Mouse (Mus musculus) megakaryocyte, embryonic 14.5 days (primary cell): ENCODE measurements around the gene Psmg4. TPM values are rescaled to one million over a fixed set of nuclear protein-coding genes. Genes with fewer than 3 reads are reported as not detected.

ENCODE experiments used
- H3K27me3 ChIP-seq: replicated peaks from 2 replicates; pipeline ENCODE3; 2012; ENCODE audit warnings: inconsistent platforms
- H3K36me3 ChIP-seq: replicated peaks from 2 replicates; pipeline ENCODE3; 2012; ENCODE audit warnings: low read length, inconsistent platforms, mixed read lengths
- H3K4me1 ChIP-seq: 2 replicates; pipeline ENCODE4 v1.6.1; 2012; ENCODE audit warnings: inconsistent platforms
- H3K4me3 ChIP-seq: replicated peaks from 2 replicates; pipeline ENCODE3; 2012; ENCODE audit warnings: moderate library complexity, mild to moderate bottlenecking, inconsistent platforms
- H3K9me3 ChIP-seq: 2 replicates; pipeline ENCODE4 v1.6.1; 2012; ENCODE audit warnings: inconsistent platforms
- FLI1 ChIP-seq: IDR thresholded peaks from 2 replicates; pipeline ENCODE4 v1.6.1; 2012; ENCODE audit warnings: low read length, inconsistent platforms, mixed read lengths
- GATA1 ChIP-seq: IDR thresholded peaks from 3 replicates; pipeline ENCODE4 v1.6.1; 2012; ENCODE audit warnings: mixed read lengths, low read length, inconsistent platforms, borderline replicate concordance
- polyA plus RNA-seq: library from polyadenylated mRNA; stranded (reverse); fragments of >175 nt; gene quantifications from 2 replicates; pipeline ENCODE4 v1.2.3, GENCODE M21; 2012; ENCODE audit warnings: low replicate concordance; ENCODE audit not compliant: insufficient read depth

The Psmg4 gene
- 32.8 and 36.0 TPM in 2 replicates for polyA plus RNA-seq

DNA sequence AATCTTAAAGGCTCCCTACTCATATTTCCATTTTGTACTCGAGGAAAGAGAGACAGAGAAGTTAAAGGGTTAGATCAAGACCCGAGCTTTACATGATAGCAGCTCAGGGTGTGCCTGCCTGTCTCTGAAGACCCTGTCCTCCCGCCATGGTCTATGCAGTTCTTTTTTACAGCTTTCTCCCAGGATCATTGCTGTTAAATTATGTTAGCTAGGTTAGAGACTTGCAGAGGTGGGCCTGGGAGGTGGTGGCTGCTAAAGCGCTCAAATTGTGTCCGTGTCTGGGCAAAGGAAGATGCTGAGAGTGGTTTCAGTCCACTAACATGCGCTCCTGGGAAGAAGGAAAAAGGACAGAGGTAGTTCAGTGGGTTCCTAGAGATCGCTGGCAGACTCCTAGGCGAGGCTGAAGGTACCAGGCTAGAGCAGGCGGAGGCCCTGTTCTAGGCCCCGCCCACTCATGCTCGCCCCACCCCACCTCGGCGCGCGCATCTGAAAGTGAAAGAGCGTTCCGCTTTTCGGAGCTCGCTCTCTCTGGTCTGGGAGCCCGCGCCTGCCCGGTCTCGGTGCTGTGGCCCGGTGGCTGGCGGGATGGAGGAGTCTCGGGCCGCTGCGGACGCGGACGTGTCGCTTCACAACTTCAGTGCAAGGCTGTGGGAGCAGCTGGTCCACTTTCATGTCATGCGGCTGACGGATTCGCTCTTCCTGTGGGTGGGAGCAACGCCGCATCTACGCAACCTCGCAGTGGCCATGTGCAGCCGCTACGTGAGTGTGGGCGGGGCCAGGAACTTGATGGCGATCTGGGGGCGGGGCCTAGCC lies at the start of gene Psmg4:
Psmg4 (plus strand) TSS at position 474 of the 813 bp plus-strand sequence.
- Histone ChIP-seq H3K27me3 (no peaks in the 10 kb centered on the region), H3K36me3 (peaks cover 13% of the 10 kb centered on the region), H3K4me3 (peak within 1 kb of the TSS; percentile 100), H3K9me3 (no peaks in the 10 kb centered on the region), H3K4me1 (peaks cover 34% of the 10 kb centered on the region)
- TF ChIP-seq FLI1 (no peak), GATA1 (no peak)

- Histone ChIP-seq H3K4me1 (peaks cover 44% of the 10 kb centered on the region), H3K36me3 (no peaks in the 10 kb centered on the region), H3K4me3 (no peak overlapping the region), H3K27me3 (peaks cover 2% of the 10 kb centered on the region), H3K9me3 (no peaks in the 10 kb centered on the region)
- TF ChIP-seq FLI1 (no peak), GATA1 (no peak)
These were observed 49.7 kb upstream of the Psmg4 start for GRCm38 (mm10) chr13:34113086-34113485.

- no peaks in the 10 kb centered on the region for H3K36me3 ChIP-seq
- H3K4me1 ChIP-seq = peaks cover 52% of the 10 kb centered on the region
- H3K27me3 ChIP-seq = peaks cover under 1% of the 10 kb centered on the region
- no peaks in the 10 kb centered on the region for H3K9me3 ChIP-seq
- no peak for TF ChIP-seq FLI1
- no peak for TF ChIP-seq GATA1
- no peak overlapping the region for H3K4me3 ChIP-seq
These were observed 48.1 kb upstream of the Psmg4 start for GRCm38 (mm10) chr13:34114654-34115053.

DNA sequence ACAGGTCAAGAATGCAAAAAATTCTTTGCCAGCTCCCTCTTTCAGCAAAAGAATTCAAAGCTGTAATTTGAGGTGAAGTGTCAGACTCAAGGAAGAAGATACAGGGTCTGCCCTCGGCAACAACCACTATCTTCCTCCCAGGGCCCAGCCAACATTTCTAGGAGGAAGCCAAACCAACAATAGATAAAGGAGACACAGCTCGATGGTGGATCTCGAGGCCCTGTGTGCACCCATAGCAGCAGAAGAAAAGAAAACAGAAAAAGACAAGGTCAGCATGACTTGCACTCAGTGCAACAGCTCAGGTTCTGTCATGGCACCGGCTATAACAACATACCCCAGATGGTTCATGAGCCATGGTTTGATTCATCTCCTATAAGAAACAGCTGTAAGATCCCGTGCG lies 46.3 kb upstream of the Psmg4 start:
- TF ChIP-seq FLI1 = no peak
- TF ChIP-seq GATA1 = no peak
- Histone ChIP-seq H3K9me3 (no peaks in the 10 kb centered on the region), H3K27me3 (peaks cover 4% of the 10 kb centered on the region), H3K36me3 (no peaks in the 10 kb centered on the region), H3K4me3 (peak overlapping the region; percentile 20), H3K4me1 (peaks cover 57% of the 10 kb centered on the region)

DNA sequence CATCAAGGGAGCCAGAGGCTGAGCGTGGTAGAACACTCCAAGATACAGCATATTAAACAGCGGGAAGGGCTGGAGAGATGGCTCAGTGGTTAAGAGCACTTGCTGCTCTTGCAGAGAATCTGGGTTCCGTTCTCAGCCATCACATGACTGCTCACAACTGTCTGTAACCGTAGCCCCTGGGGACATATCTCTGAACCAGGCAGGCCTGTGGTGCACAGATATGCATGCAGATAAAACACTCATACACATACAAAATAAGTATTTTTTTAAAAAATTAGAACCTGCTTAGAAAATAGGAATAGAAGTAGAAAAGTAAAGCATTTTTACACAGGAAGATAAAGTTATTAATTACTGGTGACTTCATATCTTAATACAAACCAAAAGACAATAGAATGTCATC lies 43.9 kb upstream of the Psmg4 start:
- TF ChIP-seq FLI1 = no peak
- no peak for TF ChIP-seq GATA1
- Histone ChIP-seq H3K9me3 (no peaks in the 10 kb centered on the region), H3K36me3 (no peaks in the 10 kb centered on the region), H3K4me3 (no peak overlapping the region), H3K4me1 (peaks cover 54% of the 10 kb centered on the region), H3K27me3 (peaks cover 10% of the 10 kb centered on the region)

DNA sequence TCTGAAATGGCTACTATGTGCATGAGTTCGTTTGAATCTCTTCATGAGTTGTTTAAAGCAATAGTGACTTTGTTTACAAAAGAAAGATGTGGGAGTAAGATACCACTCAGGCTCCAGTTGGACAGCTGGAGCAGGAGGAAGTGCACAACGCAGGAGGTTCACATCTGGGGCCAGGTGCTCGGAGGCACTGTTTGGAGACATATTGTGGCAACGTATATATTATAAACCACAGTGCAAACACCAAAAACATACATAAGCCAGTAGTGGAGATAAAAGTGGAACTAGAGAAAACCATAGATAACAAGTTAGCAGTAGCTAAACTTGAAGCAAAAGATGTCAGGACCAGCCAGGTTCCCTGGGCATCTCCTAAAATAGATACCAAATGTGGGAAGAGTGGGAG lies 43.4 kb upstream of the Psmg4 start:
- Histone ChIP-seq H3K36me3 (no peaks in the 10 kb centered on the region), H3K9me3 (no peaks in the 10 kb centered on the region), H3K4me3 (no peak overlapping the region), H3K27me3 (peaks cover 14% of the 10 kb centered on the region), H3K4me1 (peaks cover 48% of the 10 kb centered on the region)
- TF ChIP-seq FLI1 (no peak), GATA1 (no peak)

GRCm38 (mm10) chr13:34120536-34120935 lies 42.2 kb upstream of the Psmg4 start:
- H3K4me3 ChIP-seq = no peak overlapping the region
- TF ChIP-seq FLI1 = no peak
- TF ChIP-seq GATA1 = no peak
- H3K4me1 ChIP-seq = peaks cover 37% of the 10 kb centered on the region
- no peaks in the 10 kb centered on the region for H3K36me3 ChIP-seq
- H3K9me3 ChIP-seq = no peaks in the 10 kb centered on the region
- H3K27me3 ChIP-seq = peaks cover 17% of the 10 kb centered on the region

DNA sequence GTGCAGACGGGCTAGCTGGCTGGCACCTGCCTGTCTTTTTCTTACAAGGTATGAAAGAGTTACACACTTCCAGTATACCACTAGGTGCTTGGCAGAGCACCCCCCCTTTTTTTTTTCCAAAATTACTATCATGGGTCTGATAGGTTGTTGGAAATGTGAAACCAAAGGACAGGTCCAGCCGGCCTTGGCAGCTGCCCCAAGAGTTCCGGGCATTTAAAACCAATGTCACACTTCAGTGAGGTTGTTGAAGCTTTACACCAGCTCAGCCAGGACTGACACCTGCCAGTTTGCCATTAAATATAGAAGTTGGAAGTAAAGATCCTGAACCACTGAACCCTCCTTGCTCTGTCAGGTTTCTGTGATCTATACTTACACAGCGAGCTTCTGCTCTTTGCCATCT lies 37.1 kb upstream of the Psmg4 start:
- no peaks in the 10 kb centered on the region for H3K9me3 ChIP-seq
- H3K4me3 ChIP-seq = no peak overlapping the region
- no peak for TF ChIP-seq FLI1
- no peak for TF ChIP-seq GATA1
- peaks cover 44% of the 10 kb centered on the region for H3K27me3 ChIP-seq
- no peaks in the 10 kb centered on the region for H3K36me3 ChIP-seq
- peaks cover 16% of the 10 kb centered on the region for H3K4me1 ChIP-seq

DNA sequence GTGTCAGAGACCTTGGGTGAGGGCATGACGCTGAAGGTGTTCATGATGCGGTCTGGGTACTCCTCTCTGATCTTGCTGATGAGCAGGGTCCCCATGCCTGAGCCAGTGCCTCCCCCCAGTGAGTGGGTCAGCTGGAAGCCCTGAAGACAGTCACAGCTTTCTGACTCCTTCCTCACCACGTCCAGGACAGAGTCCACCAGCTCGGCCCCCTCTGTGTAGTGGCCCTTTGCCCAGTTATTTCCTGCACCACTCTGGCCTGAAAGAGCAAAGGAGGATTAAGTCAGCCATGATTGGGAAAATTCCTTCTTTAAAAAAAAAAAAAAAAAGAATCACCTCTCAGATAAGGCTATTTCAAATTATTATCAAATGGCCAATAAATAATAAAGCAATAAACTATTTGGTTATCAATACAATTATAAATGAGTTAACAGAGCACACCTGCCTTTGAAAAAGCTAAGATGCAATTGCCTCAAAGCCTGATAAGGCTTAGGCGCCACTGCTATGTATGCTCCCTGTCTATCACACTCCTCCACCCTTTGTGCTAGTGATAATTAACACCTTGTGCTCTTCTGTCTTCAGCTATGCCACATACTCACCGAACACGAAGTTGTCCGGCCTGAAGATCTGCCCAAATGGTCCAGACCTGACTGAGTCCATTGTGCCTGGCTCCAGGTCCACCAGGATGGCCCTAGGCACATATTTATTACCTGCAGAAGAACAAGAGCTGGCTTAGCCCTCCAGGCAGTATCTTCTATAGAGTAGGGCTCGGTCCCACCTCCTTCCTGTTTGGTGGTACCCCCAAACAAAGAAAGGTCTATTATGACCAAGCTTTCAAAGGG lies 34.3 kb upstream of the Psmg4 start:
- Histone ChIP-seq H3K36me3 (no peaks in the 10 kb centered on the region), H3K27me3 (peaks cover 66% of the 10 kb centered on the region), H3K4me3 (peak overlapping the region; percentile 75), H3K9me3 (no peaks in the 10 kb centered on the region), H3K4me1 (peaks cover 39% of the 10 kb centered on the region)
- TF ChIP-seq FLI1 (no peak), GATA1 (no peak)
